Mouse (Mus musculus) large intestine, adult 2 months (tissue): ENCODE results near the gene Olfr340. TPM values are rescaled to one million over a fixed set of nuclear protein-coding genes. Genes with fewer than 3 reads are reported as not detected.
"Not testable (repeated sequence)": the region's sequence is repeated elsewhere in the genome, so short reads cannot be mapped to it uniquely, and the experiment has no call there.

Source experiments
- DNase-seq: peaks from one replicate; pipeline ENCODE4 v3.0.0-alpha.2; 2012; ENCODE audit warnings: low read depth, low spot score
- WGBS: fragments of 180-500 bp; shearing (Covaris S2); methylation state at CpG from one replicate; pipeline ENCODE4 v1.1.7; 2018; 5-methylcytosine and 5-hydroxymethylcytosine counted together
- polyA plus RNA-seq: library from polyadenylated mRNA; depleted of rRNA; stranded (reverse); fragments of >200 nt; gene quantifications from 2 replicates; pipeline ENCODE4 v1.2.3, GENCODE M21; 2012; rRNA removed

Olfr340 gene
- not detected in 2 replicates for polyA plus RNA-seq

DNA sequence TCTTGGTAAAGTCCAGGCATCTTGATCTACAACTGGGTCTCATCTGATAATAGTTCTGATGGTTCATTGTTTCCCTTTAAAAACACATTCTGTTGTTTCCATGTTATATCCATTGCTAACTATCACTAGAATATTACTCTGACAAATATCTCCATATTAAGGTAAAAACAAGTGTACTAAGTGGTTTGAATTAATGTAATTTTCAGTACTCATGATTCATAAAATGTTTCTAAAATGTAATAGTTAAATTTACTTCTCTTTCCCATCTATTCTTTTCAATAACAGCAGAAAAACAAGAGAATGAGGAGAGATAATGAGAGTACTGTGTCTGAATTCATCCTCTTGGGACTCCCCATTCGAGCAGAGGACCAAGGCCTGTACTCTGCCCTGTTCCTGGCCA, at the start of gene Olfr340:
Olfr340 (plus strand) TSS at position 301 of the 400 bp plus-strand sequence.
- no peak for DNase-seq
- WGBS: 46% methylated on average over 1 of the region's 1 CpGs

DNA sequence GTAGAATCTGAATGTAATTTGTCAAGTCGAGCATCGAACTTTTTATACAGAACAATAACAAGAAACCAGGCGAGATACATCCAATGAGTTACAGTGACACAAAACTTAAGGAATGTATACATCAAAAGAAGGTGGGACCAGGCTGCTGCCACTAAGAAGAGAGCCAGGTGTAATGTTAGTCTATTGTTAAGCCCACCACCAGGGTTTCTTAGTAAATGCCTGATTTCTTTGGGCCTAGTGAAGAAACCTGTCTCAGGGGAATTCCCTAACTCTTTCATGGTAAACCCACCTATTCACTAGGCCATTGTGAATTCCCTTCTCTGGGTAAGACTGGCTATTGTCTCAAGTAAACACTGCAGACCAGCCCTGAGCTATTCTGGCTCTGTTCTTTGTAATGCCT, 37.2 kb upstream of the Olfr340 start:
- 88% methylated on average over 3 of the region's 3 CpGs for WGBS
- DNase-seq: not testable (repeated sequence)

DNA sequence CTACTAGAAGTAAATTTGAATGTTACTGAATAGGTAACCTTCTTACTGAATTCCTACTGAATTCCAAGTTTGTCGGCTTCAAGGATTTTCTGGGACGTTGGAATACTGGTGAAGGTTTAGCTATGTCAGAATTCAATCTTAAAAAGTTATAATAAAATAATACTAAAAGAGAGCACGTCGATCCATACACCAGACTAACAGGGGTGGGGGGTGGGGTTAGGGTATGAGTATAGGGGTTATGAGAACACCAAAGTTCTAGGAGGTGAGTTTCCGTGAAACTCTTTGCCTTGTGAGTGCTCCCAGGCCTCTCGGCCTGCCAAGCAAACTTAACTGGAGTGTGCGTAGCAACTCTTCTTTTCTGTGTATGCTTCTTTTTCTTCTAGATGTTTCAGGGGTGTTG, 36.8 kb upstream of the Olfr340 start:
- 93% methylated on average over 7 of the region's 7 CpGs for WGBS
- not testable (repeated sequence) for DNase-seq

DNA sequence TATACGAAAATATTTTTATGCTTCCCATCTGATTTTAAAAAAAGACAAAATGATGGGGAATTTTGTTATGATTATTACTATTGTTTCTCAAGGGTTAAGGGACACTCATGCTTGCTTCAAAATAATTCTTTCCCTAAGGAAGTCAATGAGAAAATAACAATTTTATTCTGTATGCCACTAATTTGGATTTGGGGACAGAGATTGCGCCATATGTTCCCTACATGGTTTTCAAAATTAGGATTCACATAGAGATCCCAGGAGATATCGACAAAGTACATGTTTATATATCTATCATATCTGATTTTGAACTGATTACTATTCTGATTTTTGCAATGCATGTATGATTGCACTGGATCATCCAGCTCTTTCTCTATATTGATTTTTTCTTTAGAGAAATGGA, 33.7 kb upstream of the Olfr340 start, which contains the start of gene Olfr339:
Olfr339 (plus strand) TSS at position 301 of the 400 bp plus-strand sequence.
- DNase-seq: no peak
- 84% methylated on average over 3 of the region's 3 CpGs for WGBS

DNA sequence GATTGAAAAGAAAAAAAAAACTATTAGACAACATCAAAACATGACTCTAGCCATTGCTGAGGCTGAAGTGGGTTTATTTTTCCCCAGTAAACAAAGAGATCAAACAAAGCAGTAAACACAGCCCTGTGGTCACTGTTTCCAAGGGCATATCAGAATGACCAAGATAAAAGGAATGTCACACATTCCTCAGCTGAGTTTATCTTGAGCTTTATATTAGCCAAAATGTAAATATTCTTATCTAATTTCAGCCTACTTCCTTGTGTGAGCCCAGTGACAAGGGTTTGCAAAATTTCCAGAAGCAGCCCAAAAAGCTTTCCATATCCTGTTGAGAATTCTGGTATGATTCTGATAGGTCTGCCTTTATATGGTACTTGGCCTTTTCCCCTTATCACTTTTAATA, 21.2 kb downstream of the Olfr340 start:
- DNase-seq: no peak

DNA sequence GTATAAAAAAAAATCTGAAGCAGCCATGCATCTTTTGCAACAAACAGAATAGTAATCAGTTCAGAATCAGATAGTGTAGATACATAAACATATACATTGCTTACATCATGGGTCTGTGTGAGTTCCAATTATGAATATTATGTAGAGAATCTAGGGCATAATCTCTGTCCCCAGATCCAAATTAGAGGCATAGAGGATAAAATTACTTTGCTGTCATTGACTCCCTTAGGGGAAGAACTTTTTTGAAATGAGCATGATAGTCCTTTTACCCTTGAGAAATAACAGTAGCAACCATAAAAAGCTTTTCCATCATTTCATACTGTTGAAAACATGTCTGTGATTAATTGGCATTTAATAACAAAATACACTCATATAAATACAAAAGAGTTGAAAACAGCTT, 30.0 kb downstream of the Olfr340 start, which contains the start of gene Olfr341:
Olfr341 (minus strand) TSS at position 101 of the 400 bp plus-strand sequence.
- DNase-seq: no peak

Other genes with a start within 250 kb of the Olfr340 start
- 15.1 and 28.0 TPM in 2 replicates for gene Ptgs1, start 222.2 kb upstream of the Olfr340 start, polyA plus RNA-seq
- not detected in 2 replicates for gene Olfr338, start 79.1 kb upstream of the Olfr340 start, polyA plus RNA-seq
- not detected in 2 replicates for gene Olfr339, start 33.6 kb upstream of the Olfr340 start, polyA plus RNA-seq
- not detected in 2 replicates for gene Olfr341, start 29.9 kb downstream of the Olfr340 start, polyA plus RNA-seq
- not detected in 2 replicates for gene Olfr342, start 72.4 kb downstream of the Olfr340 start, polyA plus RNA-seq
- not detected in 2 replicates for gene Olfr344, start 114.1 kb downstream of the Olfr340 start, polyA plus RNA-seq
- gene Olfr345, start 187.5 kb downstream of the Olfr340 start, polyA plus RNA-seq: not detected in 2 replicates
- not detected in 2 replicates for gene Olfr346, start 233.2 kb downstream of the Olfr340 start, polyA plus RNA-seq